Mouse (Mus musculus) heart, adult 2 months (tissue): Measurements from ENCODE around the gene Cntnap1.
"Not testable (repeated sequence)": the region's sequence is repeated elsewhere in the genome, so short reads cannot be mapped to it uniquely, and the experiment has no call there.

Experiments used
- CTCF ChIP-seq: fragments of 200-600 bp; IDR thresholded peaks from 2 replicates; pipeline ENCODE4 v1.8.1; 2022; ENCODE audit warnings: antibody characterized with exemption, mild to moderate bottlenecking, moderate library complexity
- POLR2A ChIP-seq: fragments of 200-500 bp; IDR thresholded peaks from 2 replicates; pipeline ENCODE4 v1.6.1; 2011; ENCODE audit warnings: mild to moderate bottlenecking, low read depth, low read length, control low read depth; ENCODE audit not compliant: insufficient read depth

- not testable (repeated sequence) for TF ChIP-seq CTCF, POLR2A
Measured at GRCm38 (mm10) chr11:101160981-101161505, 9.3 kb upstream of the Cntnap1 start.
